Mouse (Mus musculus): ENCODE measurements at regions not wholly inside any gene's neighbourhood (a gene's known extent, or its start where the extent isn't known, plus 50 kb on each side); places are given as distances from the start of the nearest gene placed in this dataset.
A peak's percentile ranks its signal among the peaks of the same experiment; 100 is the strongest.

DNA sequence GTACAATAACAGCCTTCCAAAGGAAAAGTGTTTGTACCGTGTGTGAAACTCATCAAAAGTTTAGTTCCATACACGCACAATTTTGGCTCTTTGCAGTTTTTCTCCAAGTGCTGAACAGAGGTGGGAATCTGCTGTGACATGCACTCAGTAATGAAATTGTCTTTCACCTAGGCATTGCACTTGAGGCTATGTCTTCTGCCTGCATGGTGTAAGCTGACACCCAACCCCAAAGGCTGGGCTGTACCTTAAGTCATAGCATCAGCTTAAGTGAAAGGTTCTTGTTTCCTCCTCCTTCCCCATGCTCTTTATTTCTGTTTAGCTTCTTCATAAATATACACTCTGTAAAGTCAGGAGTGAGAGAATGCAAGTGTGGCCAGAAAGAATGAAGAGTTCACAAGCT lies 313.1 kb downstream of the Spry2 start:
- no peak for DNase-seq (ENCODE audit: low spot score in 2 of 2)

DNA sequence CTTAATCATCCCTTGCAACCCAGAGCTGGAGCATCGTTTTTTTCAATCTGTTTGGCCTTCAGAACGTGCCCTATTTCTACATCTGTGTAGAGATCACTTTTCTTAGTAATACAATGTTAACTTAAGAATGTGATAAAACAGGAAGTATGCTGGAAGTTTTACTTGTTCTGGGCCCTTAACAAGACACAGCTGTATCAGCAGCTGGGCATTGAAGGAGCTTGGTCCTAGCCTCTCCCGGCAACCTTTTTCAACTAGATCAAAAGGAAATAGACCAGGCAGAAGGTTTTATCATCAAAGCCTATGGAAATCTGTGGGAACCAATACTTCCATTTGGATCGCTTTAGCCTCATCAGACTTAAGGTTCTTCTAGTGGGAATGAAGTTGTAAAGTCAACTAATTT lies 317.9 kb downstream of the Ndfip2 start:
- no peak for DNase-seq (ENCODE audit: low spot score in 2 of 2)

DNA sequence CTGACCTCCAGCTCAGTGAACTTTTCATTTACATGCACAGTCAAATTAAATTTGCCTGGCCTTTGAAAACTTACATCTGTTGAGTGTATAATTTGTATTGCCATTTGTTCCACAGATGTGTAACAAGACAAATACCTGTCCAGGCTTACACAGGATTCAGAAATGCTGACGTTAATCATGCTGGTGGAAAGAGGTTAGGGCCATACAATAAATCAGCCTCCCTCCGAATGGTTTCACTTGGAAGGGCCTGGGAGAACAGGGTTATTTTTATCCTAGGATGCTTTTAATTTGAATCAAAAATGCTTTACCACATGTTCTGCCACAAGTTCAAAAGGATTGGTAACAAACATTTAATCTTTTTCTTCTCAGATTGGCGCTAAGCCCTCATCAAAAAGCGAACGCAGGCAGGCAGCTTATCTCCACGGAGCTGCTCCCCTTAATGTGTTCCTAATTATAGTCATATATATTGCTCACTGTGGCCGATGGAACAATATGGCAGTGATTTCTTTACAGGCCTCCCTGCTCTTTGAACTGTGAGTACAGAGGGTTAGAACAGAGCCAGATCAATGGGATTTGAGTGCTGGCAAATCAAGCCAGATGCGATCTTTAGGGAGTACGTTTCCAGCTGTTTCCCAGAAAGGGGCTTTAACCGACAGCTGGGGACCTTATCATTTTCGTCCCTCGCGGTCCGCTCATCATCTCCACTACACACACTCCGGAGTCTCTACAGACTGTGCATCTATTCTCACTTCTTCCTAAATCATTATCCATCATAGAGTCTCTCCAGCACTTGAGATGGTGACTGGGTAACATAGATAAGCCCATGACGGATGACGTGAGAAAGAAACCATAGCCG lies 313.9 kb downstream of the Ndfip2 start:
- DNase-seq (ENCODE audit: low spot score in 2 of 2) = no peak

DNA sequence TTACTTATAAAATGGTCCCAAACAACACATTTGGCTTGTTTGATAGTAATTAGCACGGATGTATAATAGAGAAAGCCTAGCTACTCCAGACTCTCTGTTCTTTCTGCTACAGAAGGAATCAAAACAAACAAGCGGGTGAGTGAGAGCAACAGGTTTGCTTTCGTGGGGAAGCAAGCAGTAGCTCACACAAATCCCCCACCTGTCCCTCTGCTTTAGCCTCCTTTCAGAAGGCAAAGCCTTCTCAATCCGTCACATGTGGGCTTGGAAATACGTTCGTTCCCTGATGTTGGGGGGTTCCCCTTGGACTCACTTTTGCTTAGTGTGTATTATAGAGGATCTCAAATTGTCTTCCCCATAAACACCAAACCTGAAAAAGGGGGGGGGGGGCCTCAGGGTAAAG lies 311.8 kb downstream of the Ndfip2 start:
- no peak for DNase-seq (ENCODE audit: low spot score in 2 of 2)

DNA sequence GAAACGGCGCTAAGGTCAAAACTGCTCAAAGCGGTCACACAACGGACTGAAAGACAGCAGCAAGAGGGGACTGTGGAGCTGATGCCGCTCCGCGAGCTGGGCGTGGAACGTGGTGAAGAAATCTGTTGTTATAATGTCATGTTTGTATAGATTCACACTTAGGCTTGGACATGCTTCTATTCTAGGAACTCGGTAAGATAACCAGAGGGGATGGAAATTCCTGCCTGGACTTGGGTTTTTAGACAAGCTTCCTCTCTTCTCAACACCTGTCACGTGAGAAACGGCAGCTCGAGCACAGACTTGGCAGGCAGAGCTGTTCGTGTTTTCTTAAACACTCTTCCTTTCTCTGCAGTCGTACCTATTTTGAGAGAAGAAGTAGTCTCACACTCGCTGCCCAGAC lies 307.5 kb downstream of the Ndfip2 start:
- DNase-seq (ENCODE audit: low spot score in 2 of 2) = no peak

DNA sequence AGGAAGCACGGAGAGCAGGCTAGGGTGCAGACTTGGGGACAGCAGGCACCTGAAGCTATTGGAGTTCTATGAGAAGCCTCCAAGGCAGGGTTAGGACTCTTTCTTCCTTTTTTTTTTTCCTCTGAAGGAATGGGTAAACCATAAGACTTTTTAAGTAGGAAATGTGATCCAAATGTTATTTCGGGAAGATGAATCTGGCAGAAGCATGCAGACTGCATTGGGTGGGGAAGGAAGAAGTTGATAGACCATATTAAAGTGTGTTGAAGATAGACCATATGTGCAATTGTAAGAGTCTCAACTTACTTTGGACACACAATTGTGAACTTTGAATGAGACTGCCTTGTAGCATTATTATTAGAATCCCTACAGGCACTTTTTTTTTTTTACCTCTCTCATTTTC lies 304.5 kb downstream of the Ndfip2 start:
- DNase-seq (ENCODE audit: low spot score in 2 of 2) = no peak

DNA sequence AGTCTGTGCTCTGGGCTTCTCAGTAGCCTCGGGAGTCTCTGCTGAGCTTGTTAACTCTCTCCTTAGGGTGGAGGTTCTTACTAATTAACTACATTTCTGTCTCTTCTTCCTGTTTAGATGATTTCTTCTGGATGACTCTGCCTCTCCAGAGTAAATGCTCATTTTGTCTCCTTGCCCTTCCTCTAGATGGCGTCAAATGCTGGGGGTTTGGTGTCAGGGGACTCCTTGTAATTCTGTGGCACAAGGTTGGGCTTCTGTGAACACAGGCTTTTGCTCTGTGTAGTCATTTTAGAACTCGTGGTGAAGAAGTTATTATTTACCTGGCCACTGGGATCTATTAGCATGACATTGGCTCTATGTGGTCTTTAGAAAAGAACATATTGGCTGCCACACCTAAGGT lies 298.4 kb downstream of the Ndfip2 start:
- DNase-seq (ENCODE audit: low spot score in 2 of 2) = peak in 1 of 2 experiments; percentile 5

DNA sequence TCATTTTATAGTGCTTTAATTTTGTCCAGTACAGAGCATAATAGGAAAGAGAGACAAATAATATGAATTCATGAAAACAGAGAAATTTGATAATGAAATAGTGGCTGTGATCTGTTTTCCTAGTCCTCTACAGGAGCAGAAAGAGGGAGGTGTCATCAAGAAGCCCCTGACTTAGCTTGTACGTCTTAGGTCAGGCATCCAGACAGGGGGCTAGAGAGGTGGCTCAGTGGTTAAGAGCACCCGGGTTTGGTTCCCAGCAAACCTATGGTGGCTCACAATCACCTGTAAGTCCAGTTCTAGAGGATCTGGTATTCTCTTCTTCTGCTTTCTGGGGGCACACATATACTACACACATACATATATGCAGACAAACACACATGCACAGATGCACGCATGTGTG lies 285.7 kb downstream of the Ndfip2 start:
- no peak for DNase-seq (ENCODE audit: low spot score in 2 of 2)

DNA sequence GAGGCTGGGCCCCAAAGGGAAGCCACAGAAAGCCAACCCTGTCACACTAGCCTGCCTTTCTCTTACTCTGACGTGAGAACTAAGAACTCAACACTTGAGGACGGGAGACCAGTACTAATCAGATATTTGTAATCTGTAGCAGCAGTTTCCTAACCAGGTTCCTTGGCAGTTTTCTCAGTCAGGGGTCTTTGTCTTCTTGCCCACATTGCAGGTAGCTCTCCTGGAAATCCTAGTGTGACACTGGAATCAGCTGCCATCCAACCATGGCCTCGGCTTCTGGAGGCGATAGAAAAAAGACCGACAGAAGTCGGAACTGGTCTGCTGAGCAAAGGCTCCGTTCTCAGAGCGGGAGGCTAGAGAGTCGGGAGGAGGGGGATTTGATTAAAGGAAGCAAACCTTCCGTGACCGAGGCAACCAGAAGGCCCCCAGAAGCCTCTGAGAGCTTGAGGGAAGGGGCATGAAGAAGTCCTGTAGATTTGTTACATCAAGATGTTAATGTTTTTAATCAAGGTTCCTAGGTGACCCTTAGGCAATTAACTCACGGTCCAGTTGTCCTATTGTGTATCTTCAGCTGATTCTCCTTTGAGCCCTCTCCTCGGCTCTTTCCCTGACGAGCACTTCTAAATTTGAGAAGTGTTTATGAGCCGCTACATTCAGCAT lies 284.2 kb downstream of the Ndfip2 start:
- no peak for DNase-seq (ENCODE audit: low spot score in 2 of 2)

DNA sequence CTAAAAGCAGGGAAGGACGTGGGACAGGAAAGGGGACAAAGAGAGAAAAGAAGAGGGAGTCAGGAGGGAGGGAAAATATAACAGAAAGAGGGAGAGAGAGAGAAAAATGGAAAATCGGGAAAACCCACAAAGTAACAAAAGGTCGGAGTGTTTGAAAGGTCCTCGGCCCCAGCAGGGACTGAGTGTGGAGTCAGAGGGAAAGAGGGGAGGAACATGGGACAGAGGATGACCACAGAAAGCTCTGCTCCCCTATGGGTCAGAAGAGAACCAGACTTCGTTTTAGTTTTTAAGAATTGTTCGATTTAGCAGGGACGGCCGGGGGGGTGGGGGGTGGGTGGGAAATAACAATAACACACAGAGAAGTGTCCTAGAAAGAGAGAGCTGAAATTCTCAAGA lies 283.7 kb downstream of the Ndfip2 start:
- no peak for DNase-seq (ENCODE audit: low spot score in 2 of 2)

DNA sequence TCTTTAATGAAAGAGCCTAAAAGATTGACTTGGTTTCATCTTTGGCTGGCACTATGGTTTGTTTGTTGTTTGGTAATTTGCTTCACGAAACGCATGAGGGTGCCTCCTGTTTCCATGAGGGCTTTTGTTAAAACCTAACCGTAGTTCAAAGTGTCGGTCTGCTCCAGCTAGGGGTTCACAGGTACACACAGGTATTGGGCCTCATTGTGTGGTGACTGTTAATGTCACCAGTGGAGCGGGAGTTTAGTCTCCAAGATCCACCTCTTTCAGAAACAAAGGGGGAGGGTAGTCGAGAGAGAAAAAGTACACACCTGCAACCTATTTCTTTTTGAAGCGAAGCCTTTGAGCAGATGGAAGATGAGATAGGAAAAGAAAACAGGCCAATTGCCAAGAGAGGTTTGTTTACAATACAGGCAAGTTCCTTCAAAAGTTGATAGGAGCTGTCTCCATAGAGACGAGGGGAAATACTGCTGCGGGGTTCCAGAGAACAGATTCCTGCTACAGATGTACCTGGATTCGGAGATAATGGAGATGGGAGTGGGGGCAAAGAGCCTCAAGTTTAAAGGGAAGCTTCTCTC lies 273.9 kb downstream of the Ndfip2 start:
- no peak for DNase-seq (ENCODE audit: low spot score in 2 of 2)

DNA sequence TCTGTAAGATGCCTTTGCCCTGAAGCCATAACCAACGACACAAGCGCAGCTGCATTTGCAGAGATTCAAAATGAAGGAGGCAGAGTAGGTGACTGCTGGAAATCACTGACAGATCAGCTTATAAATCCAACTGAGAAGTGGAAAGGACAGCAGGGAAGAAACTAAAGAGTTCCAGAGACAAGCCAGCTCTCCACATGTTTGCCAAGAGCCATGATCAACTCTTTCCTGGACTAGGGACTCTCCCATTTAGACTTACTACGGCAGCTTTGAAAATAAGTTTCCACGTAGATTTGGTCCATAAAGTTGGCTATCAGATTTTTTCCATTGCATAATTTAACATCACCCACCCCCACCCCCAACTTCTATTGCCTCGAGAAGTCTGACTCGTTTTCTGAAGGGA lies 269.7 kb downstream of the Ndfip2 start:
- DNase-seq (ENCODE audit: low spot score in 2 of 2) = no peak

DNA sequence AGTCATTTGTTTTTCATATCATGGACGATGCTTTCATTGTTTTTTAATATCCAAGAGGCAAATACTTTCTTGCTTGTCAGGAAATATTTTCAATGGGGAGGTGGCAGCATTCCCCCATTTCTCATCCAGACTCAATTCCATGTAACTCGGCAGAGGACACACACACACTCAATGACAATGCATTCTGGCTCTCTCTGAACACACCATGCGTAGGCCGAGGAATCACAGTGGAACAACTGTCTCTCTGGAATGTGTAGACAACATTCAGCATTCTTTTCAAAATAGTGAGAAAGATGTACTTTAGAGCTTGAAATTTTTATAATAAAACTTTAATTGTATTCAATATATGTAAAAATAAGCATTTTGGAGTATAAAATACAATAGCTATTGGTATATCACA lies 265.5 kb downstream of the Ndfip2 start:
- DNase-seq (ENCODE audit: low spot score in 2 of 2) = no peak

DNA sequence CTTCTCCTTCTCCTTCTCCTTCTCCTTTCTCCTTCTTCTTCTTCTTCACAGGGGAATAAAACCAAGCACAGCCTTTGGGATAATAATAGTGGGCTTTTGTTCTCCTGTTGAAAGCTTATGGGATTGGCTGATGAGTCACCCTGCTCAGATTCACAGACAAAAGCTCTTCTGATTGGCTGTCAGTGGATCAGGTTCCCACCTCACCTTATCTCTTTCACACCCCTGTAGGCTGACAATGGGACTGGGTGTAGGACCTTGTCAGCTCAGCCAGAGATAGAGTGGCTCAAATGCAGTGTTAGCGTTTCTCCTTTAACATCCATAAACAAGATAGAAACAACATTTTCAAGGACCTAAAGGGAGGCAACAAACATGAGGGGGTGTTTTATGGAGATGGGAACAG lies 263.9 kb downstream of the Ndfip2 start:
- no peak for DNase-seq (ENCODE audit: low spot score in 2 of 2)

DNA sequence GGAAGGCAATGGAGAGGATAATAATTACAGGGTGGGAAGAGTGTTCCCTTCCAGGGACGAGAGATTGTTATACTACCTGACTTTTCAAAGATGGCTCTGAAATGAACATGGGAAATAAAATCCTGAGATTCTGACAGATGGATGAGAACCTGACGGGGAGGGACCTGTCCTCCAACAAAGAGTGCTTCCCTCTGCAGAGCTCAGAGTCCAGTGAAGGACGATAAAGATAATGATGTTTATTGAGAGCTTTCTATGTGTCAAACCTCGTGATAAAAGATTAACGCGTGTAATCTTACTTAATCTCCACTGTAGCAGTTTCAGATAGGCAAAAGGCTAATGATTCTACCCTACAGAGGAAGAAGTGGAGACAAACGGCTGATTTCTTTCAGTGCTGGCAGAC lies 260.3 kb downstream of the Ndfip2 start:
- DNase-seq (ENCODE audit: low spot score in 2 of 2) = no peak

DNA sequence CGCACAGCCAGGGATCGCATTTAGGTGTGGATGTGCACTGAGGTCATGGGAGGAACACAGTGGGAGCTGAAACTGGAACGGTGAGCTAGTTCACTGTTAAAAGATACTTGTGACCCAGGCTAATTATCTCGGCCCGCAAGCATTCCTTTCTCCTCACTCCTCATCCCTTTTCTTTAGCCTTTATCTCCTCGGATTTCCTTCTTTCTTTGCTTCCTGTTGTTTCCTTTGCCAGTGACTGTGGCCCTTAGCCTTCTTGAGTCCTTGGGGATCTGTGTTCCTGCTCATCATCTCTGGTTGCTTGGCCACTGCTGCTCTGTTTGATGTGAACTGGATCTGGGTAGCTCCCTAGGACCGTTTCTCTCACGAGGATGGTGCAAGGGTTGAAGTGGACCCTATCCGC lies 256.0 kb downstream of the Ndfip2 start:
- DNase-seq (ENCODE audit: low spot score in 2 of 2) = no peak

DNA sequence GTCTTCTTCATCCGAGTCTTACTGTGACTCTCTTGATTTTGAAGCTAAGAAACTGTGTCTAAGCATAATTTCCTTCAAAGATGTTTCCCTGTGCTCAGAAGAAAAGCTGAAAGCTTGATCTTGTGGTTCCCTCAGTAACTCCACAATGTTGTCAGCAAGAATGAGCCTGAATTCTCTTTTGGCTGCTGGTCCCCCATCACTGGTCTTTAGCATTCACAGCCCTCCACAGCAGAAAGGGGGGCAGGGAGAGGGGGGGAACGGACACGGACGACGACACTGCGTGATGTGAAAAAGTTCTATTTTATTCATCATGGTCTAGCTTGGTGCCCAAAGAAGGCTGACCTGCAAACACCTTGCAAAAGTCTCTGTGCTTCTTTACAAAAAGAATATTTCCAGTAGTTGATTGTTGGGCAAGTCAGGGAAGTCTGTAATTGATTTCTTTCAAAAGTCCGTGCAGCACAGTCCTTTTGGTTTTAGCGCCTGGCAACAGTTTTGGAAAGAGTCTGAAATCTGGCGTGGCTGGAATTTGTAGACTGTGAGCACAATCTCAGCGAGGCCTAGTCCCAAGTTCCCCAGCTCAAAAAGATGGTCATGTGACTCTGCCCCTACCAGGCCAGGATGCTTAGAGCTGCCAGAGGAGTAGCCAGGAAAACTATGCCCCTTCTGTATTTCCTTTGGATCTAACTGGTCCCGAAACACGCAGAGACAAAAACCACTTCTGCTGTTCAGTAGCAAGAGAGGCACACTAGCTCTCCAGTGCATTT lies 254.7 kb downstream of the Ndfip2 start:
- DNase-seq (ENCODE audit: low spot score in 2 of 2) = no peak

DNA sequence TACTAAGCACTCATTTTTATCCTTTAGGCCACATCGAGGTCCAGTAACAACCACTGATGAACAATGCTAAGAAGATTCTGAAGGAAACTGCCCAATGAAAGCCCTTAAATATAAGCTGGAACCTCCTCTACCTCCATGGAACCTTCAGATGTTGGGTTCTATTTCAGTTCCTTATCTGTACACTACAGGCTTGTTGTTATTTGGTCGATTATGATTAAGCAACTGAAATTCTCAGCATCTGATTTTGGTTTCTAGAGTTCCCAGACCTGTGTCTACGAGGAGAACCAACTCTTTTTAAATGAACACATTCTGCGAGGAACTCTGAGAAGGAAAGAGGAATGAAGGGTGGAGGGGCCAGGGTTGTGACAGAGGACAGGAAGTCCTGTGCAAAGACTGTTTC lies 253.5 kb downstream of the Ndfip2 start:
- no peak for DNase-seq (ENCODE audit: low spot score in 2 of 2)

DNA sequence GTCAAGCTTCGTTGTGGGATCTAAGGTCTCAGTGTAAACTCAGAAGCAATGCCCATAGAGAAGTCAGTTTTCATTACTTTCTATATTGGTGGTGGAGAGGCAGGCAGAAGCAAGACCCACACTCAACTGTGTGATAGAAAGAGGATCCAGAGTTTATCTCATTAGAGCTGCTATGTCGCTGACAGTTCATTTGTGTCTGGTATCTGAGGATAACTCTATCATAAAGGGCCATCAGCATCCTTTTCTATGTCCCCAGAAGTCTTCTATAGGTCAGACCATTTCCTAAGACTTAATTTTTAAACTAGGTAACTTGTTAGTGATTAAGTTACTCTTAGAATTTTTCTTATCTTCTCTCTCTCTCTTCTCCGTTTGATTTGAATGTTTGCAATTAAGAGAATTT lies 252.8 kb downstream of the Ndfip2 start:
- DNase-seq (ENCODE audit: low spot score in 2 of 2) = no peak

DNA sequence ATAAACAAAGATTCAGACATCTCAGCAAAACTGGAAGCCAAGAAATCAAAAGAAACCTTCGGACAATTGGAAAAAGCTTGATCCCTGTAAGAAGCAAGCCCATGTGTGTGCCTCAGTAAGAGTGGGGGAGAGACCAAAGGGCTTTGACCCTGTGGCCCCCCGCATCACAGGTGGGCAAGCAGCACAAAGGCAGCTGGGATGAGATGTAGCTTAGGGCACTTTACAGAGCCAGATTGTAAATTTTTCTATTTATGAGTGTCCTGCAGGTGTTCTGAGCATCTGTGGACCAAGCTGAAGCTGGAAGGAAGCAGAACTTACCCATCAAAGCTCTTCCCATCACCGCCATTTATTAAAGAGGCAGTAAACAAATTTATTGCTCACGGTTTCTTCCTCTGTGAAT lies 246.9 kb downstream of the Ndfip2 start:
- no peak for DNase-seq (ENCODE audit: low spot score in 2 of 2)

DNA sequence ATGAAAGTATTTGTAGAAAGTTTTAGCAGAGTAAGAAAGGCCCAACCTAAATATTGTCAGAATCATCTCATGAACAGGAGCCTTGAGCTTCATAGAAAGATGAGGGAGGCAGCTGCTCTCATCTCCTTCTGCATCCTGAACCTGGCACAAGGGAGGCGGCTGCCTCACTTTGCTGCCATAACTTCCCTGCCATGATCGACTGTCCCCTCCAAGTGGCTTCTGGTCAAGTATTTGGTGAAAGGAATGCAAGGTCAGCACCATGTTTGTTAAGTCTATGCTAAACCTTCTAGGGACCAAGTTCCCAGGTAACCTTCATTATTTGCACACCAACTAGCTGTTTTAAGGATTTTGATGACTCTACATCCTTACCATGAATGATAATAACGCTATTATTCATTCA lies 246.0 kb downstream of the Ndfip2 start:
- DNase-seq (ENCODE audit: low spot score in 2 of 2) = no peak

DNA sequence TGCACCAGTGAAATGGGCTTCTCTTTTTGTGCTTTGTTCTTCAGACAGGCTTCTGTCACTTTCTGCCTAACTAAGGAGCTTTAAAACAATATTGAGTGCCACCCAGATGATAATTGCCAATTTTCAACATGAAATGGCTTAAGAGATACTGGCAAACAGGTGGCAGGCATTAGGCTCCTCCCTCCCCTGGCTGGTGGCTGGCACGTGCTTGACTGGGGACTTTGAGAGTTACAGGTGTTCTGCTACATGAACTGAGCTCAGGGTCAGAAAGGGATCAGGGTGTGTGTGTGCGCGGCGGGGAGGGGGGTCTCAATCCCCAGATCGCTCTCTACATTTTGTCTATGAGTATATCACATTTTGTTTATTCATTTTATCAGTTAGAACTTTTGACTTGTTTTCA lies 245.4 kb downstream of the Ndfip2 start:
- no peak for DNase-seq (ENCODE audit: low spot score in 2 of 2)
